Mouse (Mus musculus) 3T3-L1 (cell line): ENCODE data around the gene Prps2.
A peak's percentile ranks its signal among the peaks of the same experiment; 100 is the strongest.
"Not testable (repeated sequence)": the region's sequence is repeated elsewhere in the genome, so short reads cannot be mapped to it uniquely, and the experiment has no call there.

Experiments
- DNase-seq: peaks from one replicate; pipeline ENCODE4 v3.0.0-alpha.2; 2015; ENCODE audit warnings: low read depth, low spot score

The Prps2 gene

DNA sequence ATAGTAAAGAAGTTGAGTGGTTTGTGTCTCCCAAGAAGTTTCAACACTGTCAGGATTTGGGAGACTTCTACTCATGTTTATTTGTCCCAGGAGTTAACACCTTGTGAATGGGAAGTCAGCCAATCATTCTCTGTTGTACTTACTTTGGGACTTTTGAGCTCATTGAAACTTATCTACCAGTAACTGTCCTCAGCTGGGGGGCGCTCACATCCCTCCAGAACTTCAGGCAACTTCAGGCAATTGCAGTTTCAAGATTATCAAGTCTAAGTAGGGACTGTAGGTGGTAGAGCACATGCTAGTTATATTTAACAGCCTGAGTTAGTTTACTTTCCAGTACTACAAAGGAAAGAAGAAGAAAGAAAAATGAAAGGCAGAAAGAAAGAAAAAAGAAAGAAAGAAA, 58.8 kb downstream of the Prps2 start:
- no peak for DNase-seq

DNA sequence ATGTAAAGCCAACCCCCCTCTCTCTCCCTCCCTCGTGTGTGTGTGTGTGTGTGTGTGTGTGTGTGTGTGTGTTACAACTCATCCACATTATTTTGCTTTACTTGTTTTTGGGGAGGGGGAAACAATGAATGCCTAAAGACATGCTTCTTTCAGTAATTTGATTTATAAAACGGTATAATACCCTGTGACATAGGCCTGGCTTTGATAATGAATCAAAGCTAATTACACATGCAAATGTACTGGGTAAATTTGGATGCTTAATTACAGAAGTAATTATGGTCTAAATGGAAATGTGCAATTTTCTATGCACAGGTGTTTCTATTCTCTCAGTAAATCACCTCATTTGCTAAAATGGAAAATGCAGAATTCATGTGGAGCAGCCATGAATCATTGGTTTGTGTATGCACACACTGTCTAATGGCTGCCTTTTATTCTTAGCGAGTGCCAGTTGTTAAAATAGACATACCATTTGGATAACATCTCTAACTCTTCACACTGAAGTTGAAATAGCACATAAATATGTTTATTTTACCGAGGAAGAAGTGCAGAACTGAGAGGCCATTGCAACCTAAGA, 61.2 kb downstream of the Prps2 start:
- no peak for DNase-seq

DNA sequence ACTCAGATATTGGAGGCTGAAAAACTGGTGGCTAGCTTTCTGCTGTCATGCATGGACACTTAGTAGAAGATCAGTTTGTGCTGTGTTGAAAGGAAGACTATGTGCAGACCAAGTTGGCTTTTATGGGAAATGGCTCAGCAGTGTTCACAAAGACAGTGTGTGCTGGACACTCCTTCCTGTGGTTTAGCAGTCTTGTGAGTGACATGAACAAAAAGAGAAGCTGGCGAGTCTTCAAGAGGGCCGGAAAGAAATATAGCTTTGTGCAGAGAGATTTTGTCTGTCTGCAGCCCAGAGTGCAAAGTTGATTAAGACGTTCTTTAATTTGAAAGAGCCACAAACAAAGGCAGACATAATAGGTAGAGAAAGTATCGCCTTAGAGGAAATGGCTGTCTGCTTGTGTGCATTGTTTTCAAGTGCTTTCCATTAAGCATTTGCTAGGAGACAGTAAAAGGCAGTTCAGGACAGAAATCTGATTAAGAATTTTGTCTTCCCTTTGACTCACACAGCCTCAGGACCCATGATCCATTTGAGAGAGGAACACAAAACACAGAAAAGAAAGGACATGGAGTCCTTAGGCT, 63.6 kb downstream of the Prps2 start:
- peak; percentile 54 for DNase-seq

DNA sequence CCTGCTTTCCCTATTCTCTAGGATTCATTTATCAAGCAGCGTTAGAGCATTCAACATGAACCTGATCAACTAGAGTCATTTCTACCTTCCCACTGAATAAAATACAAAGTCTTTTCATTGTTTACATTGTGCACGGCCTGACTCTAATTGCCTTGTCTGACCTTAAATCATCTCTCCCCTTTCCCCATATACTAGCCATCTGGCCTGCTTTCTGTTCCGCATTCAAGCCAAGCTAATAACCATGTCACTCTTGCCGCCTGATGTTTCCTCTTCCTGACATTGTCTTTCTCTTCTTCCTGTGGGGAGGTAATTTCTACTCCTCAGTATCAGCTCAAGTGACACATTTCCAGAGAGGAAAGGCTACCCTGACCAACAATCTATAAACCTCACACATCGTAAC, 66.8 kb downstream of the Prps2 start:
- DNase-seq = no peak

DNA sequence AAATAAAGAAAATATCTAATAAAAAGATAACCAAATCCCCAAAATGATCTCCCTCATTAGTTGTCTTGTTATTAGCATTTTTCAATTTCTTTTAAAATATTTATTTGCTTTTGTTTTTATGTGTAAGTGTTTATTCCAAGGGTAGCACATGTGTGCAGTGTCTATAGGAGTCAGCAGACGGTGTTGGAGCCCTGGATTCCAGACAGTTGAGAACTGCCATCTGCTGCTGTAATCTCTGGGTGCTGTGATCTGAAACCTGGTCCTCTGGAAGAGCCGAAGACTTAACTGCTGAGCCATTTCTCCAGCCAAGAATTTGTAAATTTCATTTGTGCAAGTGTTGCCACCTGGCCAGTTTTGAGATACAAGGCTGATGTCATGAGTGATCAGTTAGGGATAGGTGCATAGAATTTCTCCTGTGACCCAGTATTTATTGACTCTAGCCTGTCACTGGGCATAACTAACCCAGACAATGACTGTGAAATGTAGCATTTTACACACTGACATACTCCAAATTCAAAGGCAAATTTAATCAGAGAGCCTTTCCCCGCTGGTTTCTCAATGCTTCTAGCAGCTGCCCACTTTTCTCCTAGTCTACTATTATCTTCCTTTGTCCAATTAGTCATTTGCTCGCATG, 67.3 kb downstream of the Prps2 start:
- no peak for DNase-seq

GRCm38 (mm10) chrX:167302061-167302460, 80.5 kb downstream of the Prps2 start:
- DNase-seq = not testable (repeated sequence)
